Mouse (Mus musculus): ENCODE measurements around the gene Schip1. TPM values are rescaled to one million over a fixed set of nuclear protein-coding genes. Genes with fewer than 3 reads are reported as not detected.
A peak's percentile ranks its signal among the peaks of the same experiment; 100 is the strongest.

Gene Schip1
- total RNA-seq, 2 experiments from 2014 or later = 2.6 TPM

- peak; percentile 36; the same call in 1 of the 2 replicates for ATAC-seq (replicated peaks; ENCODE audit: low FRiP score, low TSS enrichment, poor library complexity, severe bottlenecking)
Measured at GRCm38 (mm10) chr3:68493586-68494295, 429.1 kb downstream of the Schip1 start.

- 0 out of 2 replicates have a peak, but pooled peaks have one; percentile 15 for ATAC-seq (replicated peaks; ENCODE audit: low FRiP score, low TSS enrichment, poor library complexity, severe bottlenecking)
Measured at GRCm38 (mm10) chr3:68494296-68495095, 429.9 kb downstream of the Schip1 start.

GRCm38 (mm10) chr3:68495096-68495735 lies 430.6 kb downstream of the Schip1 start:
- ATAC-seq (replicated peaks; ENCODE audit: low FRiP score, low TSS enrichment, poor library complexity, severe bottlenecking) = 0 out of 2 replicates have a peak, but pooled peaks have one; percentile 9

GRCm38 (mm10) chr3:68495736-68496242 lies 431.2 kb downstream of the Schip1 start:
- ATAC-seq (replicated peaks; ENCODE audit: low FRiP score, low TSS enrichment, poor library complexity, severe bottlenecking) = 0 out of 2 replicates have a peak, but pooled peaks have one; percentile 0

- ATAC-seq (replicated peaks; ENCODE audit: low FRiP score, low TSS enrichment, poor library complexity, severe bottlenecking) = peak; percentile 19; the same call in 1 of the 2 replicates
Measured at GRCm38 (mm10) chr3:68496513-68496912, 431.9 kb downstream of the Schip1 start.

GRCm38 (mm10) chr3:68499532-68500152 lies 435.0 kb downstream of the Schip1 start:
- ATAC-seq (replicated peaks; ENCODE audit: low FRiP score, low TSS enrichment, poor library complexity, severe bottlenecking) = peak; percentile 88

- no peak for ATAC-seq (replicated peaks; ENCODE audit: low FRiP score, low TSS enrichment, poor library complexity, severe bottlenecking)
Measured at GRCm38 (mm10) chr3:68504838-68505237, 440.2 kb downstream of the Schip1 start.

GRCm38 (mm10) chr3:68506769-68507318 lies 442.2 kb downstream of the Schip1 start:
- ATAC-seq (replicated peaks; ENCODE audit: low FRiP score, low TSS enrichment, poor library complexity, severe bottlenecking) = no peak

- ATAC-seq (replicated peaks; ENCODE audit: low FRiP score, low TSS enrichment, poor library complexity, severe bottlenecking) = peak; percentile 46
Measured at GRCm38 (mm10) chr3:68508629-68509028, 444.0 kb downstream of the Schip1 start.

GRCm38 (mm10) chr3:68510872-68511271 lies 446.3 kb downstream of the Schip1 start:
- ATAC-seq (replicated peaks; ENCODE audit: low FRiP score, low TSS enrichment, poor library complexity, severe bottlenecking) = peak; percentile 97

DNA sequence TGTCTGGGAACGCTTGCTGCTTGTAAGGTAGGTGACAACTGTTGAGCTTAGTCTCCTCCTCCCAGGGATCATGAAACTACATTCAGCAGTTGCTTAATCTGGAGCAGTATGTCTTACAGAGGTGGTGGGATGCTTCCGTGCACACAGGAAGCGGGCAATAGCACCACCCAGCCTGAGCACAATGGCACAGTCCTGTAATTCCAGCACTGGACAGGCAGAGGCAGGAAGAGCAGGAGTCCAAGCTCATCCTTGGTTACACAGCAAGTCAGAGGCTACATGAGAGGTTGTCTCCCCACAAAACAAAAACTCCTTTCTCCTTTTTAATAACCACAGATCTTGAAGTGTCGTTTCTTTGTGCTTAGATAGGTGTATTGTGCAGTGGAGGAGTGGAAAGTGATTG lies 447.1 kb downstream of the Schip1 start:
- no peak for ATAC-seq (replicated peaks; ENCODE audit: low FRiP score, low TSS enrichment, poor library complexity, severe bottlenecking)

GRCm38 (mm10) chr3:68512327-68512726 lies 447.7 kb downstream of the Schip1 start:
- ATAC-seq (replicated peaks; ENCODE audit: low FRiP score, low TSS enrichment, poor library complexity, severe bottlenecking) = no peak

DNA sequence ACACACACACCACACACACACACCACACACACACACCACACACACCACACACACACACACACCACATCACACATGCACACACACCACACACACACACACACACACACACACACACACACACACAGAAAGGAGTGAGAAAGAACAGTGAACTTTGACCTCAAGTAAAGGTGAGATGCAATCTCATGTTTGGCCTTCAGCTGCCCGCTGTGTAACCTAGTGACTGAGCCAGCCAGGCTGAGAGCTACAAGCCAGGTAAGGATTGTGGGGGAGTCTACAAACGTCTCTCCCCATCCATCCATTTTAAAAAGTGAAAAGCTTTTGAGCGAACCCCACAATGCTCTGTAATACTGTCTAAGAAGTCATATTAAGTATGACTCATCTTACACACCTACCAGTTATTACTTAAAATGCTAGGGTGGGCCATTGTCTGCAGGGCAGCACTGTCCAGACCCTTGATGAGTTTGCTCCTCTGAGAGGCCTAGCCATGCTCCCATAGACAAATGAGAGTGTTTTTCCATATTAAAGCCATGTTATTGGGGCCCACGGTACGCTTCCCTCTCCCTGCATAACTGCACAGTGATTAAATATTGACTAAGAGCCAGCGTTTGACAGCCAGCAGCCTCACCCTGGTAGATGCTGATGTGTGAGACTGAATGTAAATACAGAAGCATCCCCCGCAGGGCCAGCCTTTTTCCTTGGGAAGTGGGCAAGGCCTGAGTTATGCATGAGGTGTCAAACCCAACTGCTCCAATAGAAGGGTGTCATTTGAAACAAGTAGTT lies 448.9 kb downstream of the Schip1 start:
- no peak for ATAC-seq (replicated peaks; ENCODE audit: low FRiP score, low TSS enrichment, poor library complexity, severe bottlenecking)

DNA sequence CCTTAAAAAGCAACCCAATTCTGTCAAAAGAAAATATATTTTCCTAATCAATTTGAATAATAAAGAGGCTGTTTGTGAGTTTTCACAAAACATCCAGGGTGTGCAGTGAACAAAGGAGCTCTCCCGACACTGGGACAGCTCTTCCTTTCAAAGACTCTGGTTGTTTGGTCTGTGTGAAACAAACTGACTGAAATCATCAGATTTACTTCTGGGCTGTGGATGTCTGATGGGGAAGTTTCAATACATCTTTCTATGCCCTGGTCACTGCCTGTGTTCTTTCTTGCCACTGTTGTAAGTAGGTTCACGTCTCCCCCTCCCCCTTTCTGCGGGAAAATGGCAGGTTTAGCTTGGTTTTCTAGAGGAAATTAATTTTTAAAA lies 449.5 kb downstream of the Schip1 start:
- ATAC-seq (replicated peaks; ENCODE audit: low FRiP score, low TSS enrichment, poor library complexity, severe bottlenecking) = no peak

DNA sequence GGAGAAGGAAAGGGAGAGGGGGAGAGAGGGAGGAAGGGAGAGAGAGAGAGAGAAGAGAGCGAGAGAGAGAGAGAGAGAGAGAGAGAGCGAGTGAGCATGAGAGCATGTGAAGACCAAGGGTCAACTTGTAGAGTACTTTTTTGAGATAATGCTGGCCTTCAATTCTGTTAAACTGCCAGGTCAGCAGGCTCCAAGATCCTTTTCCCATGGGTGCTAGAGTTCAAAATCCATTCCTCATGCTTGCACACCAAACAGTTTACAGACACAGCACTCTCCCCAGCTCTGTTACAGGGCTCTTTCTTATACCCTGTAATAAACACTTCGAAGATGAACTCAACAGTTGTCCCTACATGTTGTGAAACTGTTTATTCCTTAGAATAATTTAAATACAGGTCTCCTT lies 450.1 kb downstream of the Schip1 start:
- ATAC-seq (replicated peaks; ENCODE audit: low FRiP score, low TSS enrichment, poor library complexity, severe bottlenecking) = no peak

DNA sequence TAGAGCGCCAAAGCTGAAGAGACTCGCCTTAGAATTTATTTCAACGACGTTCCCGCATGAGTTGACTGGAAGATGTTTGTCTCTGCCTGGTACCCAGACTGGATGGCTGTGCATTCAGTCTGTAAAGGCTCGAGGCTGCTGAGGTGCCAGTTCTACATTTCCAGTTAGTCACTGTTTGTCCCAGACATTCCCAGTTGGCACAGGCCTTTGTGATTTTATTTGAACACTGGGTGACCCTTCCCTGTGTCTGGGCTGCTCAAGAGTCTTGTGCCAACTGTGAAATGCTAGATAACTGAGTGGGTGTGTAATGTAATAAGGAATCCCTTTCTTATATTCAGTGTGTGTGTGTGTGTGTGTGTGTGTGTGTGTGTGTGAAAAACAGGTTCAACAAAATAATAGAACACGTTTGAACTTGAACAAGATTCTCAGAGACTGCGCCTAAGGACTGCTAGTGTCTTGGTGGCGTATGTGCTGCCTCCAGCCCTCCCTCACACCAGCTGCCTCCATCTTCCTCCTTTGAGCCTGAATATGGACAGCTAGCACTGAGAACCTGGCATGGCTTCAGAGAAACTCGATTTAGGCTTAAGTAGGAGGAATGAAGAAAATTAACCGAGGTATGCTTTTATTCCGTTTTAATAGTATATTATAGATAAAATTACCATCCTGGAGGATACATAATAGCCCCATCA lies 451.9 kb downstream of the Schip1 start:
- no peak for ATAC-seq (replicated peaks; ENCODE audit: low FRiP score, low TSS enrichment, poor library complexity, severe bottlenecking)

DNA sequence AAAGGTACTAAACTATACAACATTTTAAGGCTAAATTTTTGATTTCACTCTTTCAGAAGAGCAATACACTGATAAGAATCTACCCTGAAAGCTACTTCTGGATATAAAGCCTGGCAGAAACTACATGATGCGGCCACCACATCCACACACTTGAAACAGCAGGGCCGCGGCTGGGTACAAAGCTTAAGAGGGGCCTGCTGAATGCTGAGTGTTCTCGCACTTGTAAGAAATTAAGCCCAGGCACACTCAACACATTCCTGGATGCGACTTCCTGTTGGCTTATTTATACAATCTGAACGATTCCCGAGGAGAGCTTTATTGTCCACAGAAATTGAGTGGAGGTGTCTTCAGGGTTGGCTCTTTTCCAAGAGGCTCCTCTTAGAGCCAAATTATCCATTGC lies 452.6 kb downstream of the Schip1 start:
- no peak for ATAC-seq (replicated peaks; ENCODE audit: low FRiP score, low TSS enrichment, poor library complexity, severe bottlenecking)

GRCm38 (mm10) chr3:68518041-68518440 lies 453.4 kb downstream of the Schip1 start:
- no peak for ATAC-seq (replicated peaks; ENCODE audit: low FRiP score, low TSS enrichment, poor library complexity, severe bottlenecking)
